Mouse (Mus musculus): ENCODE measurements around the gene Glis3.

Glis3 gene

DNA sequence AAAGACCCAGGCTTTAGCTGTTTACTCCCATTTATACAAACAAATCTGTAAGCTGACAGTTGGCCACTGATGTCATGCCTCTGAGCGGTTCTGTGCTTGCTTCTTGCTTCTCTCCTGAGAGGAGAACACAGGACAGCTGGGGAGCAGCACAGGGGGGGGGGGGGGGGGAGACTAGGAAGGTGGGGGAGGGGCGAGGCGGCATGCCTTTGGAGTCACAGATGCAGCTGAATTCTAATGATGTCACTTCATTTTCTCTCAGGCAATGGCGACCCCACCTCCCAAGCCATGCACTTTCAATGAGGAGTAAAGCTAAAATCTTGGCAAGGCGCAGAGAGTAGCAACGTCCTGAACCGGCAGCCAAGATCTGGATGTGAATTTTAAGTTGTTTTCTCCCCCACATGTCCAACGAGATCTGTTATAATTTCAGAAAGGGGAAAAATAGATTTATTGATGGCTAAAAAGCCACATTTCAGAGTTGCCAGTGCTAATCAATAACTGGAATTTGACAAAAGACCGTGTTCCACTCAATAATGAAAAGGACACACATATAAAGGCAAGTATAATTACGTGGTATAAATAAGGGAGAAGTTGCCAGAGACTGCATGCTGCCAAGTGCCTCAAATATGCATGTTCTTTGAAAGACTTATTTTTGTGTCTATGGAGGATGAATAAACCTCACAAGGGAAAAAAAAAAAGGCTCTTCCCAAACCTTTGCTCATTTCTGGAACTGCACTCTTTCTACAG is 297.5 kb downstream of the Glis3 start:
- no peak for DNase-seq (ENCODE audit: low spot score in 2 of 2)

DNA sequence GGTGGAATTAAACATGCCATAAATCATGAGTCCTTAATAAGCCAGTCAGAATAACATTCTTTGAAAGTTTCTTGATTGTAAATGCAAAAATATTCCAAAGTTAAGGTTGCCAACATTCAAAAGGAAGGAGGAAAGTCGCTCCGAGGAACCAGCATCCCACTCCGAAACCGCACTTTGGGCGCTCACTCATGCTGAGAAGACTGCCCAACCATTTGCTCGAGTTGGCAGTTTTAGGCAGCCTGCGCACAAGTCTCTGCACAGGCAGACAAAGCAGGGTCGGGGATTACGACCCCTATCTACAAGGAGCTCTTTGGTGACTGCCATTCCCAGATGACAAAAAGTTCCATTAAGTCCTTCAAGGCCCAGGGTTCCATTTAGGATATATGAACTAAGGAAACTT is 298.4 kb downstream of the Glis3 start:
- no peak for DNase-seq (ENCODE audit: low spot score in 2 of 2)

DNA sequence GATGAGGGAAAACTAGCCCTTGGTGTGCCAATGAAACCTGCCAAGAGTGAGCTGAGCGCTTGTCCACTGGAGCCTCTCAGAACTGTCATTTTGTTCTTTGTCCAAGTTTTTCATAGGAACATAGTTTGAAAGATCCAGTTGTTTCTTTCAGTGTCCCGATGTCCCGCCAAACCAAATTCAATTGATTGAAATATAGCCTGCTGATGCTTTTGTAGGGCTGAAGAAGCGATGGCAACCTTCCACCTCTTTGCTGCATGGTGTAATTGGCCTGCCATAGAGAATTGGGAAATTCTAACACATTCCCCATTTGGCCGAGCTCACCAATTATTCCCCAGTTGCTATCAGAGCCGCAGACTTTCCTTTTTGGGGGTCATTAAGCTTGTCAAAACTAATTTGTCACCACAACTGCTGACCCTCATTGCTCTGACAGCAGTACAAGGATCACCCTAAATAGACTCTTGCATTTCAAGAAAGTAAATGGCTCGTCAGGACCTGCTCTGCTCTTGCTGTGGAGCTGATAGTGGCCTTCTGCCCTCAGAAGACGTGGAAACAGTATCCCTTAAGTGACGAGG is 299.1 kb downstream of the Glis3 start:
- no peak for DNase-seq (ENCODE audit: low spot score in 2 of 2)

DNA sequence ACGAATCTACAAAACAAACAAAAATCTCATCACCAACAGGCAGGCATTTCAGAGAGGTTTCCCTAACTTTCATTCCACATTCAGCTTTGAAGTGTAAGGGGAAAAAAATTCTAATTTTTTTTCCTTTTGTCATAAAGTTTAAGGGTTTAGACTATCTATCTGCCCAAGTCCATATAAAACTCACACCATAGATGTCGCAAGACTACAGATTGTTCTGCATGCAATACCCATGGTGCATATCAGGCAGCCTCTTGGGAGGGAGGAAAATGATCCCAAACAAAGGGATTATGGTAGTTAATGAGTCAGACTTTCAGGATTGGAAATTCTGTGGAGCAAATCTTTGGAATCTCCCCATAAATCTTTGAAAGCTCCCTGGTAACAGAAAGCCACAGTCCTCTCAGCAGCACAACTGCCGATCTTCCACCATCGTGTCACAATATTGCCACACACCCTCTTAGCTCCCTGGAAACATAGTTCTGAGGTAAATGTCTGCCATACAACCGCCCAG is 302.0 kb downstream of the Glis3 start:
- DNase-seq (ENCODE audit: low spot score in 2 of 2) = no peak

DNA sequence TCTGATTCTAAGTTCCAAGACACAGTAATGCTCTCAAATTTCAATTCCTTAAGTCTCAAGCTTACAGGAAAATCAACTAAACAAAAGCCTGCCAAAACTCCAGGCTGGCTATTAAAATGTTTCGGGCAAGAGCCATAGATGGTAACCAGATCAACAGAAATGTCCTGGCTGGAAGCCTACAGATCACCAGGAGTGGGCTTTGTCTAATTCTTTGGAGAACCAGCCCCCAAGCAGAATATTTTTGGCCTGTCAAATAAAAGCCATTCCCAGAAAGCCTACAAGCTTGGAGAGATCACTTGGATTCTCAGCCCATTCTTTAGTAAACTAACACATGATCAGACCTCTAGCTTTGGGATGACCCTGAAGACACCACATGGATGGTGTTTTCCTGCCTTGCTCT is 303.5 kb downstream of the Glis3 start:
- DNase-seq (ENCODE audit: low spot score in 2 of 2) = no peak

DNA sequence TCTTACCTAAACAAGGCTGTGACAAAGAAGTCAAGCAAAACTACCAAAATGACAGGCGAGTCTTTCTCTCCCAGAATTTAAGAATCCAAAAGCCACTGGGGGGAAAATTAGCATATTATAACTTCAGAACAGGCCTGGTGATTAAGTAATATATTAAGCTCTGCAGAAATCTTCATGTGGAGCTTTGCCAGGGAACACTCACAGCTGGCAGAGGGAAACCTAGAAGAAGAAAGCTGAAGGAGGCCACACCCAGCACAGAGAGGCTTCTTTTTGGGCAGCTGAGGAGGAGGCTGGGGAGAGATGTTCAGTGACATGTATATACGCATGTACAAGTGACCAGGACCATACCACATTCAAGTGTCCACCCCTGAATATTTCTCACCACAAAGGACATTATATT is 304.1 kb downstream of the Glis3 start:
- DNase-seq (ENCODE audit: low spot score in 2 of 2) = no peak

DNA sequence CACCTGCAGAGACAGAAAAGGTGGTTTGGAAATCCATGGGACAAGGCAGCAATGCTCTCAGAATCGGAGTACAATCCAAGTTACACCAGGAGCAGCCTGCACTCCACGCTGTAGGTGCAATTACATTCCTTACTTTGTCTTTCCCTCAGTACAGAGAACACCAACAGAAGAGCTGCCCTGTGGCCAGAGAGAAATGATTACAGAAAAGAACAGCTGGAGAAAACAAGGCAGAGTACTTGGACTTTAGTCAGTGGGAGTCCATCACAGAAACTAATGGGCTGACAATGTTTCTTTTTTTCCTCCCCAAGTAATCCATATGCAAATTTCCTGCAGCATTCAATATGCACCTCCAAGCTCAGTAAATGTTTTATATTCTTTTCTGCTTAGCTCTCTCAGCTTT is 305.4 kb downstream of the Glis3 start:
- DNase-seq (ENCODE audit: low spot score in 2 of 2) = no peak

DNA sequence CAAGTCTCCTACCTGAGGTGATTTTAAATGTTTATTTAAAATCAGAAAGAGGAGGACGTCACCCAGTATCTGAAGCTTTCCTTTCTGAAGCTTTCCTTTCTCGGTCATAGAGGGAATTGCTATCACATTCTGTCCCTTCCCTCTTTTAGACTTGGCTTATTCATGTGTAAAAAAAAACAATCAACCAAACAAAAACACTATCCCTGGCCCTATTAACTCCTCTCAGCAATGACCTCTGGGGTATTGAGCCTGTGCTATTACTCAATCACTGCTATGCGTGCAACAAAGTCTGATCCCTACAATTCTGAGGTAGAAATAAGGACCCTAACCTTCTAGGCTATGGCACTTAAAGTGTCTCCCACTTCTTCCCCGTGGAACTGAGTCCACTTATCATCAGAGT is 311.7 kb downstream of the Glis3 start:
- DNase-seq (ENCODE audit: low spot score in 2 of 2) = no peak

DNA sequence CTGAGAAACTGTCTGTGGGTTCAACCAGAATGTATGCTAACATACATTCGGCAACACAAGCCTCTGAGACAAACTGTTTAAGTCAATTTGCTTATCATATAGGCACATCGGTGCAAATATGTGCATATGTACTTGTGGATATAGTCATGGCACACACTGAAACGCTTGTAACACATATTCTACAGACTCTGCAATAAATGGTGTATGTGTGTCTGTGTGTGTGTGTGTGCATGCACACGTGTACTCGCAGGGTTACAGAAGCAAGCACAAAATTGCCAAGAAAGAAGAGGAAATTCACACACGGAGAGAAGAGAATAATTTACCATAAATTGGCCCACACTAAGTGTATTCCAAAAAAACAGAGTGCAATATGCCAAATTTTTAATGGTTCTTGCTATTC is 312.6 kb downstream of the Glis3 start:
- DNase-seq (ENCODE audit: low spot score in 2 of 2) = no peak

DNA sequence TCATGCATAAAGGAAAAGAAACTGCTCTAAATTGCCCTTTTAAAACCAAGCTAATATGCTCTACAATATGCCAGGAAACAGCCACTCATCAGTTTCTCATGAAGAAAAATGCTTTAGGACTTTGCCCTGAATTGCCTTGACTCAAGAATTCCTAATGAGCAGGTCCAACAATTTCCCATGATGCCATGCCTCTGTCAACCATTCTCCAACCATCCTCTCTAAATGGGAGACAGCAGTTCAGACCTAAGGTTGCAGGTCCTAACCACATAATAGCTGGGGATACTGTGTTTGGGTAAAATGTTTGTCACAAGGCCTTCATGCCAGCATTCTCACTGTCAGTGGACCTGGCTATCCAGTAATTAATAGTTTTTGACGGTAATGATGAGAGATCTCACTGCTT is 313.1 kb downstream of the Glis3 start:
- no peak for DNase-seq (ENCODE audit: low spot score in 2 of 2)

DNA sequence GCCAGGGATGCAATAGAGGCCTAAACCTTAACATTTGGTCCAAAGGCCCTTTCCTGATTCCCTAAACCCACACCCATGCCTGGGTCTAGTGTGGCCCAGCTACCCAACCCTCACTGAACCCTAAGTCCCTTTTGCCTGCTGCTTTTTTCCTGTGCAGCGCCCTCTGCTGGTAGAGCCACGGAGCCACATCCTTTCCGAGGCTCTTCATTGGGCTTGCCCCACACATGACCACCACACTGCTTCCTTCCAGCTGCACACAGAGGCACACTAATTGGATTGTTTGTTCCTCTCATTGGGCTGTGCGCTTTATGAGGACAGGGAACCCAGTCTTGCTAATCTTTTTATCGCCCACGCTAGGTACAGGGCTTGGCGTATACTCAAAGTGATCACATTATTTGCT is 314.0 kb downstream of the Glis3 start:
- DNase-seq (ENCODE audit: low spot score in 2 of 2) = peak; percentile 14 to 48

DNA sequence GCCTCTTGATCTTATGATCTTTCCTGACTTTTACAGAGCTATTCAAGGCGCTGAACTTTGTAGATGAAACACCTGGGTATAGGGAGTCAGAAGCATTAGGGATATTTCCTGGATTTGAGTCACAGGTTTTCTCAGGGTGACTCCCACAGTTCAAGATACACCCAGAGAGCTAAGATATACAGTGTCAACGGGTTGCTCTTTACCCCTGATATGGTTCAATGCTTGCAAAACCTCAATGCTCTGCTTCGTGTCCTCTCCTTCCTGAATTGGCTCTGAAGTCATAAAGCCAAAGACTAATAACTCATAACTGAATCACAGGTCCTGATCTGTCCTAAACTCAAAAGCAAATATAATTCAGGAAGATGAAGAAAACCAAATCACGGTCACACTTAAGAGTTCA is 319.0 kb downstream of the Glis3 start:
- DNase-seq (ENCODE audit: low spot score in 2 of 2) = no peak

DNA sequence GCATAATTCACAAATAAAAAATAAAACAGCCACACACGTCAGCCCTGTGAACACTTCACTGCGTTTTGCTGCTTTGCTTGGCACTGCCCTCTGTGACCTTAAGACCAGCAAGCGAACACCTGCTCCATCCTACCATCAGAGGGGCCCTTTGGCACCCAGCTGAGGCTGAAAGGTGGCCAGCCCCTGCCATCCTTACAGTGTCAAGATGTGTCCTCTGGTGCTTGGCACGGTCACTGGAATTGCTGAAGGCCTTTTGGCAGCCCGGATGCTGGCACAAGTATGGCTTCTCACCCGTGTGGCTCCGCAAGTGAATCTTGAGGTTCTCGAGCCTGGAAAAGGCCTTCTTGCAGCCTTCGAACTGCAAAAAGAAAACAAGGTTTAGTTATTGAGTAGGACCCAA is 322.3 kb downstream of the Glis3 start:
- DNase-seq (ENCODE audit: low spot score in 2 of 2) = no peak

DNA sequence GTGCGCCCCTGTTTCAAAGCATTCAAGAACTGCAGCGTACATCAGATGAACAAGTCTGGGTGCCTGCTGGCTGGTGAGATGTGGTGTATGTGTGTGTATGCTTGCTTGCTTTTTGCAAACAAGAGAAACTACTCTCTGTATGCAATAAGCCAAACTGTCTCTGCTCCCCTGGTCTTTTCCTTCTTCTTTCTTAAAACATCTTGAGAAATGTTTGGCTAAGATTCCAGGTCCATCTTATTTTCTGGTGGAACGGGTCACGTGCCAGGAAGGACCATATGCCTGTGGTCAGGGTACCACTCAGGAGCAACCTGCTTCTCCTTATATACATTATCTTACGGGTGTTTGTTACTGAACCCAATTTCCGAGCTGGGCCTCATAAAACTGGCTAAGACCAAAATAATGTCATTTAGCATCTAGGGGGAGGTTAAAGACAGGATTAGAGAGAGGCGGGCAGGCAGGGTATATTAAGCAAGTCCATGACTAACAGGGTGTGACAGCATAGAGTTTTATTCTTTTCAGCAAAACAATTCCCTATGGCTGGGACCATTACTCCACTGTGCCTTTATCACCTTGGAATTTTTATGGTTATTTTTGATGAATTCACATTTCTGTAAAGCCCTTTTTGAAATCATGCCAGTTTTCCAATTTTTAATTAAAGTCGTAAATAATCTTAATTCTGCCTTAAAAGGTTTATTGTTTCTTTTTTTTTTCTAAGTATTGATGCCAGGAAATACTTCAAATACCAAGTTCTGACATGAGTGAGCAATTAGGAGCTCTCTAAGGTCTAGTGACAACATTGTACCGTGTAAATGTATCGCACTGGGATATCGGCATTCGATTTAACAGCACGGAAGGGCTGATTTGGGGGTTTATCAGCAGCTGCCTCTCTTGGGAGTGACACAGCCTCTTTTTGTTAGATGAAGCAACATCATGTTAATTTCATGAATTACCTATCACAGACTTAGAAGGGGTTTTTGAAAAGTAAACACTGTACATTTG is 328.5 kb downstream of the Glis3 start:
- no peak for DNase-seq (ENCODE audit: low spot score in 2 of 2)

DNA sequence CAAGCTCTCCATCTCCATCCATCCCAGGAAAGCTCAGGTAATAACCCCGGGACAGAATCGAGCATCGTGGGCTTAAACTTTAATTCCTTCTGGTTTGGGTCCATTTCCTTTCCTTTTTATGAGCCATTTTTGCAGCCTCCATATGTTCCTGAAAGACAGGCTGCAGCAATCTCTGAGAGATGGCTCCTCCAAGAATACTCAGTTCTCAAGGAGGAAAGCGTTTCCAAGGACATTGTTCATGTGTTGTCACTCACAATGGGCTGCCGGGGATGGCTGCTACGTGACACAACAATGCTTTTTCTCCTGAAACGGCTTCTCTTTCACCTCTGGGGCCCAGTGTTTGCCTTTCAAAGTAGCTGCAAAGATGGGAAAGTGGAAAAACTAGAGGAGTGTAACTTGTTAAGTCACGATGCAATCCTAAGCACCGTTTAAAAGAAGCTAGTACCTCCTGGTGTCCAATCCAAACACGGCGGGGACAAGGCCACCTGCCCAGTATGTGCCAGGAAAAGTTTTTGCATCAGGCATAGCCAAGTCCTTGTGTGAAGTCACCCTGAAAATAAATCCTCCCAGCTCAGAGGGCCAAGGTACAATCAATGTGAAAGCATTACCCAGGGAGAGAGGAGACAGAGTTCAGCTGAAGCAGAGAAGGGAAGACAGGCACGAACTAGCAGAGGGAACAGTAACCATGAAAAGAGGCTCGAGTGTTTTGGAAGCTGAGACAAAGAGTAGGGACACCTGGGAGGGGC is 332.6 kb downstream of the Glis3 start:
- no peak for DNase-seq (ENCODE audit: low spot score in 2 of 2)

DNA sequence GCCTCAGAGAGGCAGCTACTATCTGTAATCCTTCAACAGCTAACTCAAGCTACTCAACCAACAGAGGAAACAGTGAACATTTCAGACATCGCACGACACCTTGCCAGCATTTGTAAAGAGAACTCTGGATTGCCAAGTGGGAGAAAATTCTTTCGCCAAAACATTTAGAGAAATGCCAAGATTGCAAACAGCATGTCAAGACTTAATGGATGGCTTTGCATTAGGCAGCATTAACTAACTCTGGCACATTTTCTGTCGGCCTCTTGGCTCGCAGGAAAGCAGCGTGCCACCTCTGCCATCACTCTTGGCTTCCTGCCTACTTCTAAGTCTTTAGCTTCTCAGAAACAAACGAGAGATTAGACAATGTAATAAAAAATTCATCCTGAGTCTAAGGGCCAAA is 336.2 kb downstream of the Glis3 start:
- no peak for DNase-seq (ENCODE audit: low spot score in 2 of 2)

DNA sequence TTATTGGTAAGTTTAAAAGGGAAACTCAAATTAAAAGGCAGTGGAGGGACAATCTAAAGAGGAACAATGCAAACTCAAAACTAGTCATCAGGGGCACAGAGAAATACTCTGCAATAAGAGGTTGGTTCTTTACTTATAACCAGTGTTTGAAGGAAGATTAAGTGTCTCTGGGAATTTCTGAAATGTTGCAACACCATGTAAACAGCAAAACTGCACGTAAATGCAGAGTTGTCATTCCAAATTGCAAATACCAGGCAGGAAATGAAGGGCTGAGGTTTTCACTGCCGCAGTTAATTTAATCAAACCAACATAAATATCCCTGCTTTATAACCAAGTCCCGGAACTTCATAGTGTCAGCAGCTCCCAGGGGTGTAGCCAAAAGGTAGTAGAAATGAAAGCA is 342.3 kb downstream of the Glis3 start:
- DNase-seq (ENCODE audit: low spot score in 2 of 2) = no peak

DNA sequence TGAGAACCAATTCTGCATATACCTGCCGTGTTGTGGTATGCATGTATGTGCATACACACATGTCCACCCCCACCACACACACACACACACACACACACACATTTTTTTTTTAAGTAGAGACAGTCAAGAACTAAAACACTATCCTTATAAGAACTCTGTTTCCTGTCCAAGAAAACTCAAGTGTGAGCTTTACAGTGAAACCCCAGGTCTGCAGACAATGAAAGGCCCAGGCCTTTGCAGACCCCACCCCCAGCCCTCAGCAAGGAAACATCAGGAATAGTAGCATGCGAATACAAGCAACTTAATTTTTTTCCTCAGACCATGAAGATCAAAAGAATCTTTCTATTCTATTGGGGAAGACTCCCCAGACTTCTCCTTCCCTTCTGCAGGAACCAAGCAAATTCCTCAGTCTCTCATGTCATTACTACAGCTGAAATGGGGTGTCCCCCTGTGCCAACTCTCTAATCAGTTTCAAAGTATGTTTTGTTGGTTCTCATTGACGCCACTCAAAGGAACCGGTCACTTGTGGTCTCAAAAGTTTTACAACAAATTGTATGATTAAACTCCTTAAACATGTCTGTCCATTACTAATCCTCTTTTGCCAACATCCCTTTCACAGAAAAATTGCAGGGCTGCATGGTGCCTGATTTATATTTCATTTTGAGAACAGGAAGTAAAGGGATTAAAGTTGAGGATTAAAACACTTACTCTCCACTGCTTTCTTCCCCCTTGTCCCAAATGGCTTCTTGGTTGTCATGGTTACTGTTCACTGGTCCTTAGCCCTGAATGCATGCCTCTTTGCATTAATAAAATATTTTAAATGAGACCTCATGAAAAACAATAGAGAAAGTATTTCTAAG is 343.0 kb downstream of the Glis3 start:
- no peak for DNase-seq (ENCODE audit: low spot score in 2 of 2)

DNA sequence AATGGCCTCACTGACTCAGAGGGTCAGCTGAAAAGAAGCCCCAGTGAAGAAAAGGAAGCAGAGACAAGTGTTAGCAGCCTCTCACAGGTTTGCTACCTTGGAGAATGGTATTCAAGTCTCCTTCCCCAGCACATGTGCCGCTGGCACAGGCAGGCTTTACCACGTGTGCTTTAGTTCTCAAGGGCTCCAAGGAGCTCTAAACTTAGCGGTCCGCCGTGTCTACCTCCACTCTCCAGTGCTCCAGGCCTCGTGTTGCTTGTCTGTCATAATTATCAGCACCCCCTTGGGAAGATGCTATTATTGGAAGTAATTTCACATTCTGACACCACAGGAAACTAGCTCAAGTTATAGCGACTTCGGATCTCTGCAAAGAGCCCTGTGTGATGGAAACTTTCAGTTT is 344.0 kb downstream of the Glis3 start:
- DNase-seq (ENCODE audit: low spot score in 2 of 2) = no peak

DNA sequence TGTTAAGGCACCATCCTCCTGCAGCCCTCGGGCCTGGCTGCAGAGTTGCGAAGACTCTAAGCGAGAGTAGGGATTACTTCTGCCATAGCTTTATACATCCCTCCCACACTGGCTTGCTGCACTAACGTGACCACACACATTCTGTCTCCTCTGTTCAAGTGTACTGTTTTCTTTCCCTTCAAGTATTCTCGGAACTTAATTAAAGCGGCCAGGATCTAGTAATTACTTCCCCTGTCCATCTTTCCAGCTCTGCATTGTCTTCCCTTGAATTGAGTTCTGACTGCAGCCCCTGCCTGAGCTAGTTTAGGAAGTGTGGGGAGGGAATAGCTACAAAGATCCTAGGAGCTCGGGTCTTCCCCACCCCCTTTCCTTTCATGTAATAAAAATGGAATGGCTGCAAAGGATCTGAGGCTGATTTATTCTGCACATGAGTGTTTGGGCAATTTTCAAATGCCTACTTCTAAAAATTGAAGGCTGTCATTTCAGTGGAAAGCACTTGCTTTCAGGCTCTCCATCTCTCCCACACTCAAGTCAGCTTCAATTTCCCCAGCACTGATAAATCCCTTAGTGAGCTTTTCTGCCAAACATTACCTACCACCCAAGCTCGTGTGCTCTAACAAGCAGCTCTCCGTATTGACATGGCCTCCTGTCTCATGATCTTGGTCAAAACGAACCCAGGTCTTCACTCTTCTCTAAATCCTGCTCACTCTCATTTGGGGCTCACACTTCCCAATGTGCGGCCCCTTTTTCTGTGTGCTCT is 346.7 kb downstream of the Glis3 start:
- DNase-seq (ENCODE audit: low spot score in 2 of 2) = no peak

Measured in thymus, postnatal 10 days (tissue).